Mouse (Mus musculus) embryonic fibroblast, embryonic 13.5 days (primary cell): ENCODE measurements around the gene Lrrc17.

ENCODE experiments used
- CTCF ChIP-seq: IDR thresholded peaks from 2 replicates; pipeline ENCODE4 v1.5.1; 2011; ENCODE audit warnings: mild to moderate bottlenecking, control low read depth, low read length, moderate library complexity, borderline replicate concordance; ENCODE audit not compliant: insufficient read depth
- POLR2A ChIP-seq: IDR thresholded peaks from 2 replicates; pipeline ENCODE4 v1.6.1; 2011; ENCODE audit warnings: low read depth, mild to moderate bottlenecking, control low read depth, low read length, moderate library complexity

GRCm38 (mm10) chr5:21545227-21545626 lies 1.9 kb downstream of the Lrrc17 start:
- no peak for TF ChIP-seq POLR2A
- TF ChIP-seq CTCF, result no peak
